ENCODE assay signal across 19 mouse cellular contexts in the genomic region with DNA sequence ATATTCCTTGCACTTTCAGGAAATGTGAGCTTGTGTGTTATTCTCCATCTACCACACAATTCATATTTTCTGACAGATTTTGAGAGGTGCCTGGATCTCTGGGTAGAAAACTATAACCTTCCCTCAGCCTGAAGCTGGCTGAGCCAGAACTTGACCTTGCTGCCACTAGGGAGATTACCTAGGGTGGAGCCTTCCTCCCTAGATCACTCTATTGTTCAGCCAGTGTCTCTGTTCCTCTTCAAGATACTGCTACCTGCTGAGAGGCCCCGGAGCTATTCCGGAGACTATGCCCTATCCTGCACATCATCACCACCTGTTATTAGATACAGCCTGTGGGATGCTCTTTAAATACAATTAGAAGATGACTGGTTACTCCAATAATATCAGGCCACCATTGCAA. TPM values are rescaled to one million over a fixed set of nuclear protein-coding genes. Genes with fewer than 3 reads are reported as not detected.
"Had no signal": no experiment of that assay in that cellular context is flagged by ENCODE, and none has a peak within 500 bp of the region (broad histone marks: within the 10 kb centered on the region; RNA-seq: fewer than 3 reads in every experiment).

No protein-coding gene starts in this region.

RNA-seq across cellular contexts. Expression of gene Zfp459, which starts 1.3 kb away (rescaled TPM):
- polyA plus RNA-seq: liver, postnatal 0 days; myocyte had no signal

RNA-seq across cellular contexts. Expression of gene Gm28041, which starts 47.0 kb away (rescaled TPM):
- total RNA-seq: left cerebral cortex, postnatal 10 days; left cerebral cortex, postnatal 14 days; left cerebral cortex, postnatal 25 days; left cerebral cortex, postnatal 4 days; midbrain, postnatal 0 days; monocyte, adult 5-6 weeks had no signal
- polyA plus RNA-seq: limb, embryonic 12.5 days; limb, embryonic 15.5 days; liver, adult 2 months; liver, embryonic 11.5 days; liver, embryonic 13.5 days; macrophage; midbrain, embryonic 13.5 days; midbrain, embryonic 14.5 days; midbrain, embryonic 15.5 days; midbrain, postnatal 0 days; neural tube, embryonic 11.5 days; neural tube, embryonic 12.5 days had no signal
